Mouse (Mus musculus) liver, adult 2 months (tissue): ENCODE results near the gene Sobp.

Source experiments
- CTCF ChIP-seq: fragments of 200-500 bp; IDR thresholded peaks from 2 replicates; pipeline ENCODE4 v1.5.1; 2011; ENCODE audit warnings: low read depth, low read length, control low read depth
- POLR2A ChIP-seq: fragments of 200-500 bp; IDR thresholded peaks from 2 replicates; pipeline ENCODE4 v1.6.1; 2011; ENCODE audit warnings: low read length, control low read depth; ENCODE audit not compliant: insufficient read depth; ENCODE audit errors: extremely low read depth

- TF ChIP-seq CTCF (no peak), POLR2A (no peak)
Observed at GRCm38 (mm10) chr10:43061519-43062105, 112.7 kb downstream of the Sobp start.
